Mouse (Mus musculus) neural tube, embryonic 11.5 days (tissue): ENCODE results near the gene Tsen54. TPM values are rescaled to one million over a fixed set of nuclear protein-coding genes. Genes with fewer than 3 reads are reported as not detected.
A peak's percentile ranks its signal among the peaks of the same experiment; 100 is the strongest.

Experiments
- ATAC-seq: fragments of 200-750 bp; cut with Nextera tagmentation; 2 replicates; pipeline ENCODE4 v1.8.0; 2017; ENCODE audit warnings: moderate number of reproducible peaks, mild to moderate bottlenecking, moderate TSS enrichment, moderate library complexity; ENCODE audit not compliant: insufficient read depth, low FRiP score, low TSS enrichment
- DNase-seq: peaks from one replicate; pipeline ENCODE4 v3.0.0-alpha.2; 2015; ENCODE audit warnings: low spot score
- H3K27ac ChIP-seq: fragments of 300-500 bp; sonication (generic); 2 replicates; pipeline ENCODE4 v1.5.1; 2014; ENCODE audit warnings: low read depth, mild to moderate bottlenecking, low read length
- H3K27me3 ChIP-seq: fragments of 300-500 bp; sonication (generic); 2 replicates; pipeline ENCODE4 v1.6.1; 2014; ENCODE audit warnings: mild to moderate bottlenecking, low read length, mixed read lengths; ENCODE audit not compliant: control insufficient read depth, insufficient read depth
- H3K36me3 ChIP-seq: fragments of 300-500 bp; sonication (generic); 2 replicates; pipeline ENCODE4 v1.6.1; 2014; ENCODE audit warnings: mild to moderate bottlenecking, low read length, moderate library complexity, mixed read lengths; ENCODE audit not compliant: control insufficient read depth, insufficient read depth
- H3K4me1 ChIP-seq: fragments of 300-500 bp; sonication (generic); 2 replicates; pipeline ENCODE4 v1.6.1; 2014; ENCODE audit warnings: low read length, mixed read lengths; ENCODE audit not compliant: control insufficient read depth, insufficient read depth
- H3K4me2 ChIP-seq: fragments of 300-500 bp; sonication (generic); 2 replicates; pipeline ENCODE4 v1.6.1; 2014; ENCODE audit warnings: low read depth, mild to moderate bottlenecking, moderate library complexity
- H3K4me3 ChIP-seq: fragments of 300-500 bp; sonication (generic); 2 replicates; pipeline ENCODE4 v1.5.1; 2014; ENCODE audit warnings: low read depth, low read length
- H3K9ac ChIP-seq: fragments of 300-500 bp; sonication (generic); 2 replicates; pipeline ENCODE4 v1.6.1; 2014; ENCODE audit warnings: mild to moderate bottlenecking, low read length
- H3K9me3 ChIP-seq: fragments of 300-500 bp; sonication (generic); 2 replicates; pipeline ENCODE4 v1.6.1; 2016; ENCODE audit warnings: low read length; ENCODE audit not compliant: control insufficient read depth
- WGBS: fragments of 180-500 bp; shearing (Covaris S2); extraction: QIAGEN DNeasy Blood & Tissue Kit; methylation state at CpG from one replicate; pipeline ENCODE4 v1.1.7; 2014; 5-methylcytosine and 5-hydroxymethylcytosine counted together
- polyA plus RNA-seq: library from polyadenylated mRNA; unstranded; fragments of >200 nt; fragmentation: Nextera tagmentation; extraction: Ambion mirVana; gene quantifications from 2 replicates; pipeline ENCODE4 v1.2.1, GENCODE M21; 2014

The Tsen54 gene
- polyA plus RNA-seq, 1 experiment from 2014 or later: 29.8 TPM

DNA sequence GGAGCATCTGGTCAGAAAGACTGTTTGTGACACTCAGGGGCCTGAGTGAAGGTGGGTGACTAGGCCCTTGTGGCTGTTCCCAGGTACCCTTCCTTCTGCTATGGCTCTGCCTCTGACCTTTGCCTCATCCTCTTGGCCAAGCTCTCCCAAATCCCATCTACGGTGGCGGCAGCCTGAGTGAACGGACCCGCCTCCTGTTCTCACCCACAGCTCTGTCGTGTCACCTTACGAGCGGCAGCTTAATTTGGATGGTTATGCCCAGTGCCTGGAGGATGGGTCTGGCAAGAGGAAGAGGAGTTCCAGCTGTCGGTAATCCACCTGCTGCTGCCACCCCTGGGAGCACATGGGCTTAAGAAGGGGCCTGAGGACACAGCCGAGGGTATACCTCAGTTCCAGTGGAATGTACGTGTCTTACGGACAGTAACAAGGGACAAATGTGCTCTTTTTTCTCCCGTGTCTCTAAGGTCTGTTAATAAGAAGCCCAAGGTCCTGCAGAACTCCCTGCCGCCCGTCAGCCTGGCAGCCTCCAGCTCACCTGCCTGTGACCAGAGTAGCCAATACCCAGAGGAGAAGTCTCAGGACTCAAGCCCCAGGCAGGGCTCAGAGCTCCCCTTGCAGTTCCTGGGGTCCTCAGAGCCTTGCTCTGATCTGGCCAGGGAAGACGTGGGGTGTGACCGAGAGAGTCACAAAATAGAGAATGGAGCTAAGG lies 5.5 kb downstream of the Tsen54 start:
- ATAC-seq (no peak), DNase-seq (no peak)
- Histone ChIP-seq H3K4me2 (no peak overlapping the region), H3K9ac (no peak overlapping the region), H3K4me1 (peaks cover 13% of the 10 kb centered on the region), H3K36me3 (peaks cover 4% of the 10 kb centered on the region), H3K9me3 (no peaks in the 10 kb centered on the region), H3K27ac (no peak overlapping the region), H3K4me3 (no peak overlapping the region), H3K27me3 (peaks cover 12% of the 10 kb centered on the region)
- 89% methylated on average over 16 of the region's 16 CpGs for WGBS

DNA sequence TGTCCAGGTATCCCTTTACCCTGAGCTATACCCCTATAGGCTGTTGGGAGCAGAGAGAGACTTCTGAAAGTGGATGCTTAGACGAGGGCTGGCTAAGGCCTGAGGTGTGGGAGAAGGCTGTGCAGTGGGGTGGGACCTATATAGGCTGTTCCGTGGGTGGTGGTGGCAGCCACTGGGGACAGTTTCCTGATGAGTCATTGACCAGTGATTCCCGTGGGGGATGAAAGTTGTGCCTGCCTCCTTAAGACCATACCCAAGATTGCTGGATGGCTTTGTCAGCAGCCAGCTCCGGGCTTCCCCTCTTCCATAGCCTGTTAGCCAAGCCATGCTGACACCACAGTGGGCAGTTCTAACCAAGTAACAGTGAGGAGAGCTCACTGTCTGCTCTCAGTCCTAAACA lies 6.5 kb downstream of the Tsen54 start:
- Histone ChIP-seq H3K4me2 (no peak overlapping the region), H3K9ac (no peak overlapping the region), H3K27ac (no peak overlapping the region), H3K27me3 (peaks cover 19% of the 10 kb centered on the region), H3K36me3 (peaks cover 4% of the 10 kb centered on the region), H3K4me3 (no peak overlapping the region), H3K9me3 (no peaks in the 10 kb centered on the region), H3K4me1 (peaks cover 5% of the 10 kb centered on the region; the same call in 1 of the 2 replicates)
- no peak for ATAC-seq
- 88% methylated on average over 4 of the region's 4 CpGs for WGBS
- DNase-seq: no peak

DNA sequence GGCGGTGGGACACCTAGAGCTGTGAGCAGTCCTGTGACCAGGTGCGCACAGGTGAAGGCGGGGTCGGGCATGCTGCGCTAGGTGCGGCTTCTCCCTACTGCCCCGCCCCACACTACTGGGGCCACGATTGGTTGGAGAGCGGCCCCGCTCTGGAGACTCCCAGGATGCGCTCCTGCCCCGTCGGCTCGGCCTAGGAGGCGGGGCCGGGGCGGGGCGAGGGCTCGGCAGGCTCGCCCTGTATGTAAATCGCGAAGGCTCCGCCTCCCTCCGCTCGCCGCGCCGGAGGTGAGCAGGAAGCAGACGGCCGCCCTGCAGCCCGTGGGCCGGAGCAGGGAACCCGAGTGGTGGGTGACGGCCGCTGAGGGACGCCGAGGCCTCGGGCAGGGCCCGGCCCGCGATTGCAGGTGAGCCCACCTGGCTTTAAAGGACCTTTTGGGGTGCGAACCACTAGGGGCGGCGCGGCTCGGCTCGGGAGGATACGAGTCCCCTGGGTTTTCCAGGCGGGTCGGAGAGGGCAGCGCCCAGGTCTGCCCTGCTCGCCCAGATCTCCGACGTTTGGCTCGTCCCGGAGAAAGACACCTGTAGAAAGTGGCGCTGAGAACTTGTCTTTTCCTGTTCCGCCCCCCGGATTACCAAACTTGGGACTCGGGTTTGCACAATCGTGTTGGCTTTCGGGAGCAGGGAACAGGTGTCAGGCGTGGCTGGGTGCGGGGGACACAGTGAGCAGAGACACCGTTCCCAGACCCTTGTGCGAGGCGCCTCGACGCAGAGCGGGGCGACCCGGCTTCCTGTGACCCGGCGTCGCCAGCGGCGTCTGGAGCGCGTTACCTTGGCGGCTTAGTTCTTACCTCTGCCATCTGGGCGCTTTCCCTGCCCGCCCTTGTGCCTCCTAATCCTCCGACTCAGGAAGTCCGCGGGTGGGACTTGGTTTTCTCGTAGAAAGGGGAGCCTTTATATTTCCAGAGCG lies 9.5 kb downstream of the Tsen54 start, which contains the start of gene Llgl2:
Gene Llgl2 (plus strand): TSS at position 276 of the 967 bp plus-strand sequence.
- ATAC-seq (peak; percentile 89), DNase-seq (peak; percentile 88)
- Histone ChIP-seq H3K27ac (no peak within 1 kb of the TSS), H3K9me3 (no peaks in the 10 kb centered on the region), H3K9ac (peak within 1 kb of the TSS; percentile 66), H3K36me3 (peaks cover 2% of the 10 kb centered on the region), H3K4me1 (peaks cover 5% of the 10 kb centered on the region; the same call in 1 of the 2 replicates), H3K4me2 (peak within 1 kb of the TSS; percentile 96), H3K27me3 (peaks cover 21% of the 10 kb centered on the region), H3K4me3 (peak within 1 kb of the TSS; percentile 65)
- WGBS: under 1% methylated on average over 83 of the region's 87 CpGs

DNA sequence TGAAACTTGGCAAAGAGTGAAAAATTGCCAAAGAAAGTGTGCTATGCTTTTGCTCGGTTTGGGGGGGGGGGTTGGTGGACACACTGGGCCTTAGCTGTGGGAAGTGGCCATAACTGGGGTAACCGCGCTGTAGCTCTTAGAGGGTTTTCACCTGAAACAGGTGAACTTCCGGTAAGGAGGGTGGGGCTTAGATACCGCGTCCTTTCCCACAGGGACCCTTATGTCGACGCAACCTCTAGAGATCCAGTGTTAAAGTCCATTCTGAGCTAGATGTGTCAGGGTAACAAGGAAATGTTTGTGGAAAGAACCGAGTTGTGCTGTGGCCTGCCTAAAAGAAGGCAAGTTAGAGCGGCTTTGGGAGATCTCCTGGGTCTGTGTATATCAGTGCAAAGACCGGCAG lies 10.3 kb downstream of the Tsen54 start:
- H3K36me3 ChIP-seq: peaks cover 2% of the 10 kb centered on the region
- H3K27me3 ChIP-seq: peaks cover 21% of the 10 kb centered on the region
- peak overlapping the region; percentile 65 for H3K4me3 ChIP-seq
- H3K9ac ChIP-seq: no peak overlapping the region
- no peak overlapping the region for H3K27ac ChIP-seq
- WGBS: 18% methylated on average over 11 of the region's 11 CpGs
- ATAC-seq (no peak), DNase-seq (no peak)
- no peaks in the 10 kb centered on the region for H3K9me3 ChIP-seq
- peaks cover 5% of the 10 kb centered on the region; the same call in 1 of the 2 replicates for H3K4me1 ChIP-seq
- H3K4me2 ChIP-seq: peak overlapping the region; percentile 96

DNA sequence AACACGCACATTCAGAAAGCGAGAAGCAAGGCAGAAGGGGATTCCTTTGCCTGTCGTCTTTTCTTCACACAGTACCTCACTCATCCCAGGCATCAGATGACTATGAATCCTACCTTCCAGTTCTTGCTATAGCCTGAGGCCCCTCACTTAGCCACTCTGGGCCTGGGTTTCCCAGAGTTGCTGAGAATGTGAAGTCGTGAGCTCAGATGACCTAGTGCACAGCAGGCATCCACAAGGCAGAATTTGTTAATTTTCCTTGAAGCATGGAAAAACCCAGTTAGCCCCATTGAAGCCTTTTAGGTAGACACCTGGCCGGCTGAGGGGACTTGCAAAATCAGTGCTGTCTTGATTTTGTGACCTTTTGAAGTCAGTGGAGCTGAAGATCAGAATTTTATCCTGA lies 12.0 kb downstream of the Tsen54 start:
- Histone ChIP-seq H3K4me3 (no peak overlapping the region), H3K27me3 (peaks cover 23% of the 10 kb centered on the region), H3K9ac (no peak overlapping the region), H3K4me2 (no peak overlapping the region), H3K4me1 (peaks cover 13% of the 10 kb centered on the region), H3K27ac (no peak overlapping the region), H3K9me3 (no peaks in the 10 kb centered on the region), H3K36me3 (no peaks in the 10 kb centered on the region)
- ATAC-seq (no peak), DNase-seq (no peak)
- WGBS: 46% methylated on average over 5 of the region's 5 CpGs

DNA sequence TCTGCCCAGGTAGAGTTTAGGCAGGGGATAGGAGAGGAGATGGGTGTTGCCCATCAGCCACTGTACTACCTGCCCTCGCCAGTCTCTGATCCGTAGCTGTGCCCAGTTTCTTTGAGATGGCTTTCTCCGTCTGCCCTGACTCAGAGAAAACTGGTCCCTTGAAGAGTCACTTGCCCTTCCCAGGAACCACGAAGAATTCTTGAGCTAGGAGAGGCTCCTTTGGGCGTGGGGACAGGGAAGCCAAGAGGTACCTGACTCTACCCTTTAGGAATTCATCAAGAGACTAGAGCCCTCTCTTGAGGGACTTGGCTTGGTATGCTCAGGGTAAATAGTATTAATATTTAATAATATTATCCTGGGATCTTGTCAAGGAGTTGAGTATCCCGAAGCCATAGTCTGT lies 13.1 kb downstream of the Tsen54 start:
- no peak for DNase-seq
- ATAC-seq: no peak
- Histone ChIP-seq H3K9me3 (no peaks in the 10 kb centered on the region), H3K27ac (no peak overlapping the region), H3K4me3 (no peak overlapping the region), H3K27me3 (peaks cover 23% of the 10 kb centered on the region), H3K4me1 (peaks cover 24% of the 10 kb centered on the region), H3K4me2 (no peak overlapping the region), H3K36me3 (no peaks in the 10 kb centered on the region), H3K9ac (no peak overlapping the region)
- 92% methylated on average over 6 of the region's 6 CpGs for whole genome bisulfite sequencing

DNA sequence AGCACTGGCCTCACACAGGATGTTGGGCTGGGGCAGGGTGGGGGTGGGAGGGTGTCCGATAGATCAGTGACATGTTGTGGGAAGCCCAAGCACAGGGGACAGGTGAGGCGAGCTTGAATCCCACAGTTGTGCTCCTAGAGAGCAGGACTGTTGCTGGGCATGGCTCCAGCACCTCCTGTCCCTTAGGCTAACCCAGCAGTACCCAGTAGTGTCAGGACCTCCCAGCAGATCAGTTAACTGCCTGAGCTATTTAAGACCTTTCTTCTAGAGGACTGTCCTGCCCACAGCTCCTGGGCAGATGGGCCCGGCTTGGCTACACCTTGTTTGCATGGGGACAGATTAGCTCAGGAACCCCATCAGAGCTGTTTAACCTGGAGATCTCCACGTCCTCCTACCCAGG lies 14.5 kb downstream of the Tsen54 start:
- H3K4me2 ChIP-seq: no peak overlapping the region
- no peak overlapping the region for H3K27ac ChIP-seq
- DNase-seq (no peak), ATAC-seq (no peak)
- peaks cover 22% of the 10 kb centered on the region for H3K27me3 ChIP-seq
- peaks cover 31% of the 10 kb centered on the region for H3K4me1 ChIP-seq
- H3K4me3 ChIP-seq: no peak overlapping the region
- 66% methylated on average over 4 of the region's 4 CpGs for WGBS
- H3K36me3 ChIP-seq: no peaks in the 10 kb centered on the region
- no peaks in the 10 kb centered on the region for H3K9me3 ChIP-seq
- H3K9ac ChIP-seq: no peak overlapping the region

DNA sequence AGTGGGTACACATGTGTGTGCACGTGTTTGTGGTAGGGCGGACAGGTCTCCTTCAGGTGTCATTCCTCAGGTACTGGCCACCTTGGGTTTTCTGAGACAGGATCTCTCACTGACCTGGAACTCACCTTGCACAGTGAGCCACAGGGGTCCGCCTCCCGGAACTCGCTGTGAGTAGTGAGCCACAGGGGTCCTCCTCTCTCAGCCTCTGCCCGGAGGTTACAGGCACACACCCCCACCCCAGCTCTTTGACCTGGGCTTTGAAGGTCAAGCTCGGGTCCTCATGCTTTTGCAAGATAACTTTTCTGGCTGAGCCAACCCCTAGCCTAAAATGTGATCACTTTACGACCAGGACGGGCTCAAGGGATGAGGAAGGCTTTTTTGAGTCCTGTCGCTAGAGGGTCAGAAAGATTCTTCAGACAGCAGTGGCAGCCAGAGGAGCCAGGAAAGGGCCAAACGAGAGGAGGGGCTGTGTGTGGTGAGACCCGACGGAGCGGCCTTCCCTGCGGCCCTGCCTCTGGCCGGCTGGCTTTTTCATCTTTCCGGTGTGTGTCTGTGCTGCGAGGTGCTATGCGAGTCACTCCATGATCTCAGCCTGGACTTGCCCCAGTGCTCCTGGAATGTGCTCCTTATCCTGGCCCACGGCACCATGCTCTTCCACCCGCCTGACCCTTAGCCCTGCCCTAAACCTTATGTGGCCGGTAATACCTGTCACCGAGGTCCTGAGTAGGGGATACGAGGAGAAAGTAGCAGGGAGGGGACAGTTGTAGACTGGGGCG lies 16.2 kb downstream of the Tsen54 start:
- H3K27ac ChIP-seq: no peak overlapping the region
- no peaks in the 10 kb centered on the region for H3K9me3 ChIP-seq
- H3K36me3 ChIP-seq: no peaks in the 10 kb centered on the region
- no peak overlapping the region for H3K4me3 ChIP-seq
- DNase-seq (no peak), ATAC-seq (no peak)
- H3K27me3 ChIP-seq: 0 out of 2 replicates have a peak, but pooled peaks cover 7% of the 10 kb centered on the region
- H3K4me2 ChIP-seq: no peak overlapping the region
- peaks cover 31% of the 10 kb centered on the region for H3K4me1 ChIP-seq
- WGBS: 15% methylated on average over 25 of the region's 25 CpGs
- H3K9ac ChIP-seq: no peak overlapping the region
